Mouse (Mus musculus) neural tube, embryonic 14.5 days (tissue): ENCODE results near the gene Gm20479. TPM values are rescaled to one million over a fixed set of nuclear protein-coding genes. Genes with fewer than 3 reads are reported as not detected.
A peak's percentile ranks its signal among the peaks of the same experiment; 100 is the strongest.

Experiments used
- ATAC-seq: fragments of 200-750 bp; cut with Nextera tagmentation; 2 replicates; pipeline ENCODE4 v1.8.0; 2017; ENCODE audit warnings: low read depth, mild to moderate bottlenecking, moderate TSS enrichment, moderate library complexity
- H3K27ac ChIP-seq: fragments of 300-500 bp; sonication (generic); 2 replicates; pipeline ENCODE4 v1.5.1; 2014; ENCODE audit warnings: low read depth, mild to moderate bottlenecking, control low read depth, low read length, moderate library complexity, mixed read lengths
- H3K27me3 ChIP-seq: fragments of 300-500 bp; sonication (generic); 2 replicates; pipeline ENCODE4 v1.6.1; 2014; ENCODE audit warnings: low read length; ENCODE audit not compliant: control insufficient read depth, insufficient read depth
- H3K36me3 ChIP-seq: fragments of 300-500 bp; sonication (generic); 2 replicates; pipeline ENCODE4 v1.6.1; 2014; ENCODE audit warnings: low read length, mixed read lengths; ENCODE audit not compliant: control insufficient read depth, insufficient read depth
- H3K4me1 ChIP-seq: fragments of 300-500 bp; sonication (generic); 2 replicates; pipeline ENCODE4 v1.6.1; 2014; ENCODE audit warnings: low read length; ENCODE audit not compliant: control insufficient read depth, insufficient read depth
- H3K4me2 ChIP-seq: fragments of 300-500 bp; sonication (generic); 2 replicates; pipeline ENCODE4 v1.6.1; 2014; ENCODE audit warnings: mild to moderate bottlenecking, low read depth, low read length, control low read depth
- H3K4me3 ChIP-seq: fragments of 300-500 bp; sonication (generic); 2 replicates; pipeline ENCODE4 v1.5.1; 2014; ENCODE audit warnings: low read depth, low read length, control low read depth, mixed read lengths
- H3K9ac ChIP-seq: fragments of 300-500 bp; sonication (generic); replicated peaks from 2 replicates; pipeline ENCODE4 v1.6.1; 2014; ENCODE audit warnings: low read depth, mild to moderate bottlenecking, control low read depth, low read length, mixed read lengths
- H3K9me3 ChIP-seq: fragments of 300-500 bp; sonication (generic); 2 replicates; pipeline ENCODE4 v1.6.1; 2016; ENCODE audit warnings: low read length; ENCODE audit not compliant: control insufficient read depth
- WGBS: fragments of 180-500 bp; shearing (Covaris S2); extraction: QIAGEN DNeasy Blood & Tissue Kit; methylation state at CpG from one replicate; pipeline ENCODE4 v1.1.7; 2014; 5-methylcytosine and 5-hydroxymethylcytosine counted together
- polyA plus RNA-seq: library from polyadenylated mRNA; unstranded; fragments of >200 nt; fragmentation: Nextera tagmentation; extraction: Ambion mirVana; gene quantifications from 2 replicates; pipeline ENCODE4 v1.2.1, GENCODE M21; 2014

The Gm20479 gene
- polyA plus RNA-seq, 1 experiment from 2014 or later: not detected

- peaks cover 16% of the 10 kb centered on the region for H3K36me3 ChIP-seq
- H3K9ac ChIP-seq: no peak overlapping the region
- no peaks in the 10 kb centered on the region for H3K9me3 ChIP-seq
- ATAC-seq: no peak
- H3K4me2 ChIP-seq: no peak overlapping the region
- 0 out of 2 replicates have a peak, but pooled peaks cover 3% of the 10 kb centered on the region for H3K27me3 ChIP-seq
- no peak overlapping the region for H3K4me3 ChIP-seq
- WGBS: 48% methylated on average over 4 of the region's 4 CpGs
- no peak overlapping the region for H3K27ac ChIP-seq
- H3K4me1 ChIP-seq: peaks cover 10% of the 10 kb centered on the region; the same call in 1 of the 2 replicates
Observed at GRCm38 (mm10) chr7:27342595-27342994, 14.6 kb downstream of the Gm20479 start.

- H3K27me3 ChIP-seq: peaks cover 14% of the 10 kb centered on the region
- H3K9me3 ChIP-seq: no peaks in the 10 kb centered on the region
- peak overlapping the region; percentile 37; the same call in 1 of the 2 replicates for H3K9ac ChIP-seq
- H3K36me3 ChIP-seq: peaks cover 10% of the 10 kb centered on the region
- H3K4me2 ChIP-seq: peak overlapping the region; percentile 47
- 0 out of 2 replicates have a peak overlapping the region, but pooled peaks have one; percentile 13 for H3K4me3 ChIP-seq
- 24% methylated on average over 7 of the region's 7 CpGs for WGBS
- no peak for ATAC-seq
- no peak overlapping the region for H3K27ac ChIP-seq
- peaks cover 16% of the 10 kb centered on the region; the same call in 1 of the 2 replicates for H3K4me1 ChIP-seq
Observed at GRCm38 (mm10) chr7:27339519-27339918, 17.7 kb downstream of the Gm20479 start.

- Histone ChIP-seq H3K4me1 (peaks cover 16% of the 10 kb centered on the region; the same call in 1 of the 2 replicates), H3K36me3 (peaks cover 7% of the 10 kb centered on the region), H3K27me3 (peaks cover 18% of the 10 kb centered on the region), H3K9ac (peak overlapping the region; percentile 37; the same call in 1 of the 2 replicates), H3K9me3 (no peaks in the 10 kb centered on the region), H3K4me3 (0 out of 2 replicates have a peak overlapping the region, but pooled peaks have one; percentile 13), H3K27ac (no peak overlapping the region), H3K4me2 (peak overlapping the region; percentile 47)
- ATAC-seq: no peak
- WGBS: 50% methylated on average over 4 of the region's 4 CpGs
Observed at GRCm38 (mm10) chr7:27339114-27339513, 18.1 kb downstream of the Gm20479 start.

GRCm38 (mm10) chr7:27337175-27337853 lies 19.9 kb downstream of the Gm20479 start, which contains the start of gene Ltbp4:
Gene Ltbp4 (minus strand): TSS chr7:27337692.
- Histone ChIP-seq H3K4me1 (peaks cover 25% of the 10 kb centered on the region; the same call in 1 of the 2 replicates), H3K27ac (no peak within 1 kb of the TSS), H3K4me3 (peak within 1 kb of the TSS; percentile 19), H3K9ac (no peak within 1 kb of the TSS; the same call in 1 of the 2 replicates), H3K4me2 (peak within 1 kb of the TSS; percentile 43), H3K9me3 (no peaks in the 10 kb centered on the region), H3K36me3 (peaks cover under 1% of the 10 kb centered on the region; the same call in 1 of the 2 replicates), H3K27me3 (peaks cover 36% of the 10 kb centered on the region)
- 2% methylated on average over 36 of the region's 36 CpGs for WGBS
- ATAC-seq: no peak

GRCm38 (mm10) chr7:27335928-27336823 lies 21.0 kb downstream of the Gm20479 start:
- peaks cover 45% of the 10 kb centered on the region for H3K27me3 ChIP-seq
- under 1% methylated on average over 46 of the region's 47 CpGs for WGBS

GRCm38 (mm10) chr7:27335011-27335720 lies 22.1 kb downstream of the Gm20479 start:
- H3K27me3 ChIP-seq: peaks cover 55% of the 10 kb centered on the region
- no peak overlapping the region for H3K4me2 ChIP-seq
- no peak overlapping the region for H3K4me3 ChIP-seq
- H3K27ac ChIP-seq: no peak overlapping the region
- no peak overlapping the region for H3K9ac ChIP-seq
- no peaks in the 10 kb centered on the region for H3K36me3 ChIP-seq
- peaks cover 29% of the 10 kb centered on the region; the same call in 1 of the 2 replicates for H3K4me1 ChIP-seq
- ATAC-seq: no peak
- no peaks in the 10 kb centered on the region for H3K9me3 ChIP-seq
- 57% methylated on average over 15 of the region's 15 CpGs for WGBS

More at GRCm38 (mm10) chr7:27335928-27336823, 21.0 kb downstream of the Gm20479 start:
- no peaks in the 10 kb centered on the region for H3K9me3 ChIP-seq
- peak; percentile 86 for ATAC-seq
- H3K4me2 ChIP-seq: peak overlapping the region; percentile 43
- peaks cover 25% of the 10 kb centered on the region; the same call in 1 of the 2 replicates for H3K4me1 ChIP-seq
- H3K9ac ChIP-seq: no peak overlapping the region
- H3K27ac ChIP-seq: no peak overlapping the region
- H3K4me3 ChIP-seq: peak overlapping the region; percentile 19
- H3K36me3 ChIP-seq: no peaks in the 10 kb centered on the region

- no peaks in the 10 kb centered on the region for H3K36me3 ChIP-seq
- no peak for ATAC-seq
- H3K9ac ChIP-seq: no peak overlapping the region
- 0 out of 2 replicates have a peak overlapping the region, but pooled peaks have one; percentile 1 for H3K4me3 ChIP-seq
- H3K4me2 ChIP-seq: peak overlapping the region; percentile 81; the same call in 1 of the 2 replicates
- peaks cover 63% of the 10 kb centered on the region for H3K27me3 ChIP-seq
- no peaks in the 10 kb centered on the region for H3K9me3 ChIP-seq
- WGBS: 4% methylated on average over 31 of the region's 32 CpGs
- peaks cover 26% of the 10 kb centered on the region; the same call in 1 of the 2 replicates for H3K4me1 ChIP-seq
- no peak overlapping the region for H3K27ac ChIP-seq
Observed at GRCm38 (mm10) chr7:27334405-27334911, 22.8 kb downstream of the Gm20479 start.

- H3K27me3 ChIP-seq: peaks cover 70% of the 10 kb centered on the region
- under 1% methylated on average over 25 of the region's 77 CpGs for WGBS
- H3K4me2 ChIP-seq: peak overlapping the region; percentile 81
- H3K27ac ChIP-seq: no peak overlapping the region
- H3K36me3 ChIP-seq: no peaks in the 10 kb centered on the region
- peak overlapping the region; percentile 57 for H3K9ac ChIP-seq
- peak overlapping the region; percentile 38 for H3K4me3 ChIP-seq
- ATAC-seq: no peak
- H3K4me1 ChIP-seq: peaks cover 24% of the 10 kb centered on the region; the same call in 1 of the 2 replicates
- H3K9me3 ChIP-seq: no peaks in the 10 kb centered on the region
Observed at GRCm38 (mm10) chr7:27333316-27333941, 23.8 kb downstream of the Gm20479 start.
